Mouse (Mus musculus) cerebellum, adult 8-10 months (tissue): ENCODE data around the gene Aktip.
A peak's percentile ranks its signal among the peaks of the same experiment; 100 is the strongest.

Experiments used
- DNase-seq: peaks from one replicate; pipeline ENCODE4 v3.0.0; 2022

The Aktip gene

GRCm38 (mm10) chr8:91188152-91188551 is 11.6 kb downstream of the Aktip start:
- no peak for DNase-seq

- DNase-seq, result no peak
Measured at GRCm38 (mm10) chr8:91186372-91186771, 13.4 kb downstream of the Aktip start.

GRCm38 (mm10) chr8:91177708-91178107 is 22.1 kb downstream of the Aktip start:
- DNase-seq, result no peak

GRCm38 (mm10) chr8:91176176-91176575 is 23.6 kb downstream of the Aktip start:
- no peak for DNase-seq

- no peak for DNase-seq
Measured at GRCm38 (mm10) chr8:91171605-91172004, 28.2 kb downstream of the Aktip start.

- DNase-seq, result no peak
Measured at GRCm38 (mm10) chr8:91170914-91171313, 28.9 kb downstream of the Aktip start.

- no peak for DNase-seq
Measured at GRCm38 (mm10) chr8:91170152-91170551, 29.6 kb downstream of the Aktip start.

- no peak for DNase-seq
Measured at GRCm38 (mm10) chr8:91159959-91160800, 39.6 kb downstream of the Aktip start.

GRCm38 (mm10) chr8:91158617-91159016 is 41.2 kb downstream of the Aktip start:
- no peak for DNase-seq

- DNase-seq, result no peak
Measured at GRCm38 (mm10) chr8:91154564-91154963, 45.2 kb downstream of the Aktip start.

GRCm38 (mm10) chr8:91153831-91154230 is 45.9 kb downstream of the Aktip start:
- no peak for DNase-seq

GRCm38 (mm10) chr8:91151531-91151930 is 48.2 kb downstream of the Aktip start:
- no peak for DNase-seq

GRCm38 (mm10) chr8:91149298-91149697 is 50.5 kb downstream of the Aktip start:
- no peak for DNase-seq

- DNase-seq, result no peak
Measured at GRCm38 (mm10) chr8:91148643-91149178, 51.1 kb downstream of the Aktip start.

- peak; percentile 61 for DNase-seq
Measured at GRCm38 (mm10) chr8:91147715-91148114, 52.1 kb downstream of the Aktip start.

GRCm38 (mm10) chr8:91140828-91141227 is 58.9 kb downstream of the Aktip start:
- DNase-seq, result no peak

- peak; percentile 13 for DNase-seq
Measured at GRCm38 (mm10) chr8:91135308-91136181, 64.2 kb downstream of the Aktip start.

GRCm38 (mm10) chr8:91134659-91135058 is 65.1 kb downstream of the Aktip start:
- peak; percentile 38 for DNase-seq

- peak; percentile 100 for DNase-seq
Measured at GRCm38 (mm10) chr8:91134070-91134475, 65.7 kb downstream of the Aktip start.

GRCm38 (mm10) chr8:91133441-91134069 is 66.2 kb downstream of the Aktip start:
- no peak for DNase-seq

GRCm38 (mm10) chr8:91132731-91133130 is 67.0 kb downstream of the Aktip start:
- no peak for DNase-seq

GRCm38 (mm10) chr8:91126786-91127185 is 73.0 kb downstream of the Aktip start:
- no peak for DNase-seq

- no peak for DNase-seq
Measured at GRCm38 (mm10) chr8:91124315-91124714, 75.5 kb downstream of the Aktip start.
